Comparison of ENCODE assay signal across 9 mouse cellular contexts in the genomic region with DNA sequence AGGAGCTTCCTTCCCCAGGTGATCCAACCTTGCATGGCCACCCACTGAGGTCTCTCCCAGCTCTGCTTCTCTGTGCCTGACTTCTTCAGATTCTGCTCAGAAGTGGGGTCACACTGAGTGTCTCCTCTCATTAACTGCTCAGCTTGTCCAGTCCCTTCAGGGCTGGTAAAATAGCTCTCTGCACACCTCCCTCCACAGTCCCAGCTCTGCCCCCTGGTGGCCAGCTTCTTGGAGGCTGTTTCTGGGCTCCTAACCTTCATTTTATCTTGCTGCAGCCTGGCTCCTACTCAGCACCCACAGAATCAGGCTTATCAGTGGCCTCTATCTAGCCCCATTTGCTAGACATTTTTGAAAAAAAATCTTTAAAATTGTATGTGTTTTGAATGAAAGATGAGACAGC. TPM values are rescaled to one million over a fixed set of nuclear protein-coding genes. Genes with fewer than 3 reads are reported as not detected.
DNase-seq lines count a peak whose midpoint lies in the region; ATAC-seq and TF ChIP-seq lines count a peak whose summit lies in the region.
"Had no signal": no experiment of that assay in that cellular context is flagged by ENCODE, and none has a peak within 500 bp of the region (broad histone marks: within the 10 kb centered on the region; RNA-seq: fewer than 3 reads in every experiment).

No protein-coding gene starts in this region.

- H3K9ac ChIP-seq in forebrain, embryonic 15.5 days (replicated peaks): no peak overlapping the region
- H3K9ac ChIP-seq in limb, embryonic 13.5 days: no peak overlapping the region
- H3K9ac ChIP-seq: neural tube, embryonic 12.5 days had no signal

- no peaks in the 10 kb centered on the region for H3K27me3 ChIP-seq in spleen, adult 2 months (ENCODE audit: control insufficient read depth, insufficient read depth, low read length)
- H3K27me3 ChIP-seq in forebrain, embryonic 15.5 days: 0 out of 2 replicates have a peak, but pooled peaks cover 2% of the 10 kb centered on the region
- H3K27me3 ChIP-seq in limb, embryonic 13.5 days: peaks cover 11% of the 10 kb centered on the region

- DNase-seq in spleen, adult 2 months (ENCODE audit: low read depth in 1 of 2, low spot score in 2 of 2): peak in 1 of 2 experiments; percentile 31
- DNase-seq in spleen, adult 12 weeks (ENCODE audit: low spot score): no peak
- peak; percentile 50 for DNase-seq in c-Kit-positive CD71-negative TER-119-negative erythroid progenitor cells, embryonic 14.5 days (ENCODE audit: low read depth)
- DNase-seq in kidney, adult 18-20 months: peak; percentile 76
- peak; percentile 61 for DNase-seq in ovary, postnatal 14 days (ENCODE audit: low spot score)
- DNase-seq in yolk sac, embryonic 10.5 days (ENCODE audit: low spot score): peak; percentile 43

- no peak overlapping the region for H3K4me3 ChIP-seq in spleen, adult 2 months (ENCODE audit: extremely low read depth, insufficient read depth, insufficient read length)
- no peak overlapping the region for H3K4me3 ChIP-seq in forebrain, embryonic 15.5 days
- H3K4me3 ChIP-seq in limb, embryonic 13.5 days: no peak overlapping the region
- H3K4me3 ChIP-seq: neural tube, embryonic 12.5 days had no signal

- TF ChIP-seq CTCF in spleen, adult 2 months (IDR thresholded peaks at IDR 0.05; ENCODE audit: extremely low read depth, insufficient read depth, insufficient read length, insufficient replicate concordance): peak; percentile 43; the same call in 1 of the 2 replicates

- no peaks in the 10 kb centered on the region for H3K36me3 ChIP-seq in spleen, adult 2 months (ENCODE audit: control insufficient read depth, insufficient read depth, low read length)
- H3K36me3 ChIP-seq in forebrain, embryonic 15.5 days: no peaks in the 10 kb centered on the region
- no peaks in the 10 kb centered on the region for H3K36me3 ChIP-seq in limb, embryonic 13.5 days
- H3K36me3 ChIP-seq: neural tube, embryonic 12.5 days had no signal

- H3K4me2 ChIP-seq in forebrain, embryonic 15.5 days (replicated peaks): no peak overlapping the region
- H3K4me2 ChIP-seq in limb, embryonic 13.5 days (replicated peaks): no peak overlapping the region
- H3K4me2 ChIP-seq: neural tube, embryonic 12.5 days had no signal

- TF ChIP-seq POLR2A in spleen, adult 2 months (IDR thresholded peaks at IDR 0.05; ENCODE audit: low read depth, low read length): no peak

- no peaks in the 10 kb centered on the region for H3K4me1 ChIP-seq in spleen, adult 2 months (ENCODE audit: control insufficient read depth, insufficient read depth, insufficient read length)
- H3K4me1 ChIP-seq in forebrain, embryonic 15.5 days: no peaks in the 10 kb centered on the region
- H3K4me1 ChIP-seq in limb, embryonic 13.5 days: peaks cover 3% of the 10 kb centered on the region

- no peaks in the 10 kb centered on the region for H3K9me3 ChIP-seq in forebrain, embryonic 15.5 days
- no peaks in the 10 kb centered on the region for H3K9me3 ChIP-seq in limb, embryonic 13.5 days
- H3K9me3 ChIP-seq: neural tube, embryonic 12.5 days had no signal

- H3K27ac ChIP-seq in spleen, adult 2 months (ENCODE audit: insufficient read depth, low read length): no peak overlapping the region
- no peak overlapping the region for H3K27ac ChIP-seq in forebrain, embryonic 15.5 days (replicated peaks)
- no peak overlapping the region for H3K27ac ChIP-seq in limb, embryonic 13.5 days
- H3K27ac ChIP-seq: neural tube, embryonic 12.5 days had no signal

- peak; percentile 49 for ATAC-seq in forebrain, embryonic 15.5 days (replicated peaks)
- 0 out of 2 replicates have a peak, but pooled peaks have one; percentile 28 for ATAC-seq in limb, embryonic 13.5 days (ENCODE audit: low FRiP score, low read depth)

RNA-seq across cellular contexts. Expression of a gene that starts 6.4 kb away (rescaled TPM):
- polyA plus RNA-seq in spleen, adult 2 months (2012; rRNA removed): 0.08 TPM in 1 of 2 replicates, not detected in the other
- polyA plus RNA-seq in forebrain, embryonic 15.5 days (2015; fragmentation: Nextera tagmentation; extraction: Ambion mirVana): 0.43 and 0.52 TPM in 2 replicates
- polyA plus RNA-seq in limb, embryonic 13.5 days (2015; fragmentation: Nextera tagmentation; extraction: Ambion mirVana): 0.20 and 0.27 TPM in 2 replicates

RNA-seq across cellular contexts. Expression of a gene that starts 16.1 kb away (rescaled TPM):
- not detected in 2 replicates for polyA plus RNA-seq in spleen, adult 2 months (2012; rRNA removed)
- 0.11 and 0.55 TPM in 2 replicates for polyA plus RNA-seq in forebrain, embryonic 15.5 days (2015; fragmentation: Nextera tagmentation; extraction: Ambion mirVana)
- 0.09 TPM in 1 of 2 replicates, not detected in the other for polyA plus RNA-seq in limb, embryonic 13.5 days (2015; fragmentation: Nextera tagmentation; extraction: Ambion mirVana)
- polyA plus RNA-seq: neural tube, embryonic 12.5 days had no signal
